Mouse (Mus musculus) macrophage (primary cell): ENCODE results near the gene Top2a. TPM values are rescaled to one million over a fixed set of nuclear protein-coding genes. Genes with fewer than 3 reads are reported as not detected.

ENCODE experiments used
- H3K27ac ChIP-seq: fragments of 350-480 bp; formaldehyde crosslinking; 2 replicates; pipeline ENCODE4 v1.9.0; 2021
- H3K36me3 ChIP-seq: fragments of 350-480 bp; formaldehyde crosslinking; 2 replicates; pipeline ENCODE4 v1.9.0; 2021; ENCODE audit errors: inconsistent target
- H3K4me3 ChIP-seq: fragments of 350-480 bp; formaldehyde crosslinking; 2 replicates; pipeline ENCODE4 v1.9.0; 2021; ENCODE audit errors: inconsistent target
- H3K79me2 ChIP-seq: fragments of 350-480 bp; formaldehyde crosslinking; 2 replicates; pipeline ENCODE4 v1.9.0; 2021; ENCODE audit errors: inconsistent target
- WGBS: methylation state at CpG from one replicate; pipeline ENCODE4 v1.1.7; 2026; ENCODE audit warnings: inconsistent platforms; ENCODE audit not compliant: missing documents; 5-methylcytosine and 5-hydroxymethylcytosine counted together
- polyA plus RNA-seq: library from polyadenylated mRNA; stranded (reverse); fragments of 250-400 nt; gene quantifications from 3 replicates; pipeline ENCODE4 v1.2.4, GENCODE M21; 2018; ENCODE audit warnings: inconsistent platforms

Gene Top2a
- polyA plus RNA-seq, 1 experiment from 2014 or later, result 27.0 TPM

DNA sequence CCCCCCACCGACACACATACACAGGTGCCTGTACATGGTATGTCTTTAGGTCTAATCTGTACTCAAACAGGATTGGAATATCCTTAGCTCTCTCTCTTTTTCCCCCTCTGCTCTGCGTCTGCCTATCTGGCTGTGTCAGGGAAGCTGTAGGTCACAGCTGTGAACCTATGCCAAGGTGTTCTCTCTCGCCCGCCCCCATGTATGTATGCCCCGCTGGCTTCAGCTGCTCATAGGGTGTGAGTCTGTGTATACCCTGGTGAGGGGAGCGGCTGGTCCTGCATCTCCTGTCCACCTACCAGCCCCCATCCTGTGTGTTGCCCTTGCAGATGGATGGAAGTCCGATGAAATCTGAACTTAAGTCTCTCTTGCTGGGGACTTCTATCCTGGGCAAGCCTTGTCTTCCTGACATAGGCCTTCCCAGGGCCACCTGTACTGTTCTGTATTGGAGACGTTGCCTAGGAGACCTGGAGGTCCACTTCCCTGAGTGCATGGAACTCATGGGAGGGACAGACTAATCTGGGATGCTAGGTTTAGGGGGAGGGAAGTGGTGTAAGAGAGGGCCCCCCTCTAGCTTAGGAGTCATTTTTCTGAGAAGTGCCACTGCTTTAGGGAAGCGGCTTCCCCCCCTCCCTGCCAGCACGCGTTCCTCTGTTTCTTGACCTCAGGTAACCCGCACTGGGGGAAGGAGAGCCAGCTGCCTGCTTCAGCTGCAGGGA, 74.6 kb downstream of the Top2a start:
- Histone ChIP-seq H3K27ac (peak overlapping the region; percentile 82; the same call in 1 of the 2 replicates), H3K36me3 (peaks cover 6% of the 10 kb centered on the region; the same call in 1 of the 2 replicates), H3K79me2 (peaks cover 91% of the 10 kb centered on the region), H3K4me3 (no peak overlapping the region)
- WGBS, result 56% methylated on average over 12 of the region's 12 CpGs

DNA sequence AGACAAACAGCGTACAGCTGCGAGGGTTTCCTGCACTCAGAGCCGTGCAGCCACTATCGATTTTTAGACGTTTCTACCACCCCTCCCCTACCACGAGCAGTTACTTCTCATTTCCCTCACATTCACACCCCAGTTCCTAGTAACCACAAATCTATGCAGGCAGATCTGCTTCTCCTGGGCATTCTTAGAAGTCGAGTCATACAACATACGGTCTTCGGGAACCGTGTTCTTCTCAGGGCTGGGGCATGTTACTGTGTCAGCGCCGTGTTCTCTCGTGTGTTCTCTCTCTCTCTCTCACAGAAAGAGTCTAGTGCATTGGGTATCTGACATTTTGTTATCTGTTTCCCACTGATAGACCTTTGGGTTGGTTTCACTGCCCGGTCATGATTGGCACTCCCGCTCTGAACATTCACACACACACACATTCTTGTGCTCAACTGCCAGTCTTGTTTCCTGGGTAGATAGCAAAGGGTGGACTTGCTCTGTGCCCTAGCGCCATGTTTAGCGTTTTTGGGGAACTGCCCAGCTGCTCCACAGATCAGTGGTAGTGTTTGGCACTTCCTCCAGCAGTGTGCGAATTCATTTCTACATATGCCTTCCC, 75.9 kb downstream of the Top2a start:
- Histone ChIP-seq H3K36me3 (peaks cover 6% of the 10 kb centered on the region; the same call in 1 of the 2 replicates), H3K4me3 (no peak overlapping the region), H3K27ac (peak overlapping the region; percentile 82), H3K79me2 (peaks cover 91% of the 10 kb centered on the region)
- 3% methylated on average over 17 of the region's 18 CpGs for WGBS

DNA sequence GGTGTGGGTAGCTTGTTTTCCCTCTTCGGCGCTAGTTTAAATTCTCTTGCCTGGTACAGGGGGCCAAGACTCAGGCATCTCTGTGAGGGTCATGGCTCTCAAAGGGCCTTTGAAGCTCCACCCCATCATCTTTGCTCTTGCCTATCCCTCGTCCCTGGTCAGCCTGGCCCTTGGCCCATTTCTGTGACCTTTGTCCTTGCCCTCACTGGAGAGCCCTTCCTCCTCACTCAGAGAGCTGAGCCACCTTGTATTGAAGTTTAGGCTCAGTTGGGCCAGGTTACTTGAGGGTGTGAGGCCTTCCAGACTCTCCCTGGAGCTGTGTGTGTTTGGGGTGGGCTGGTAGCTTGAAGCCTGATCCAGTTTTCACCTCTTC, 78.4 kb downstream of the Top2a start:
- H3K79me2 ChIP-seq, result peaks cover 85% of the 10 kb centered on the region
- 67% methylated on average over 3 of the region's 3 CpGs for WGBS
- peaks cover 5% of the 10 kb centered on the region; the same call in 1 of the 2 replicates for H3K36me3 ChIP-seq
- no peak overlapping the region for H3K27ac ChIP-seq
- no peak overlapping the region for H3K4me3 ChIP-seq

DNA sequence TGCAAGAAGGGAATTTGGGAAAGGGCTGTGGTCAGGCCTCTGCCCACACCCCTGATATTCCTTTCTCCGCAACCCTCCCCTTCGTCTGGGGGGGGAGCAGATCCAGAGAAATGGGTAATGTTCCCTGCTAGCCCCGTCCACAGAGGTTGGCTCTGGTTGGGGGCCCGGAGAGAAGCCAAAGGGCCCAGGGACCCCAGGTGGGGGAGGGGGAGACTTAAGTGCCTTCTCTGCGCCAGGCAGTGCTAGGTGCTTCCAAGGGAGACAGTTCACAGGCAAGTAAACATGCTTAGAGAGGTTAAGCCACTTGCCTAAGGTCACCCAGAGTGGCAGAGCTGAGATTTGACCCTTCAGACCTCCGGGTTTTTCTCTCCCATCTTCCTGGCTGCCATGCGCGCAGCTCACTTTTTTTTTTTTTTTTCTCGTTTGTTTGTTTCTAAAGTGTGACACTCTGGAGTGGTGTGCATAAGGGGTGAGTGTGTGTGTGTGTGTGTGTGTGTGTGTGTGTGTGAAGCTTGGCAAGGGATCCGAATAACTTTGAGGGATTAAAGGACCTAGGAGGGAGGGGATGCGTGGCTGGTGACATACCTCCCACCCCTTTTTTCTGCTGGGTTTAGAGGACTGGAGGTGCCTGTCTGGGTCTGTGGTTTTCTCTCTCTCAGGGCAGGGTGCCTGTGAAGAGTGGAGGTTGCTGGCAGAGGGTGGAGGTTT, 78.9 kb downstream of the Top2a start:
- no peaks in the 10 kb centered on the region for H3K36me3 ChIP-seq

DNA sequence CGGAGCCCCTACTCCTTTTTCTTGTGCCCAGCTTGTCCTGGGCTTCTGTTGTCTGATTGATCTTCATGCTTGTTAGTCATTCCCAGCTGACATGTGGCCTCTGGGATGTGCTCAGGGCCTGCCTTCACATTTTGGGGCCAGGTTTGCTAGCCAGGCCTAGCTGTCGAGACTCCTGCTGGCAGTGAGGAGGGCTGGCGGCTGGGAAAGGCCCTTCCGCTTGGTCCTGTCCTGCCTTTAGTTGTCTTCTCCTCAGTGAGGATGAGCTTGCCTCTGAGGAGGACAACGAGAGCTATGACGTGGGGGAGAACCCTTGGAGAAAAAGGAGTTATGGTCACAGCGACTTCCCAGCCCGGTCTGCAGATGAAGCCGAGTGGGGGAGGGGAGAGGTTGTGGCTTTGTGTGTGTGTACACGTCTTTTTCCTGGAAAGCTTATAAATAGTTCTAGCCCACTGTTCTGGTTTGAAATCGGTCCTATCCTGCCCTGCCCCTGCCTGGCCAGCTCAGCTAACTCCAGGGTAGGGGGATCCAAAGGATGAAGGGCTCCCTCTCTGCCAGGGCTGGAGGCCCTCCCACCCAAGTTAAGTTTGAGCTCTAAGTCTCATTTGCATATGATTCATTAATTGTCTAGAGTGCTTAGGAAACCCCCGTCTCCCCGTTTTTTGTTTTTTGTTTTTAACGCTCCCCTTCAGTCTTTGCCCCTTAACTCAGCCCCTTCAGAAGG, 80.1 kb downstream of the Top2a start:
- Histone ChIP-seq H3K27ac (peak overlapping the region; percentile 97), H3K79me2 (peaks cover 85% of the 10 kb centered on the region), H3K36me3 (no peaks in the 10 kb centered on the region), H3K4me3 (no peak overlapping the region)
- 22% methylated on average over 14 of the region's 14 CpGs for WGBS

More for the DNA sequence above, 78.9 kb downstream of the Top2a start:
- 61% methylated on average over 8 of the region's 11 CpGs for WGBS
- Histone ChIP-seq H3K79me2 (peaks cover 85% of the 10 kb centered on the region), H3K27ac (peak overlapping the region; percentile 97), H3K4me3 (no peak overlapping the region)

Other genes with a start within 250 kb of the Top2a start
- gene Nr1d1, start 248.9 kb downstream of the Top2a start, polyA plus RNA-seq, result 3.0 to 7.6 TPM (median 4.9 TPM) in 3 replicates
- gene Msl1, start 228.7 kb downstream of the Top2a start, polyA plus RNA-seq, result 40.0 to 80.9 TPM (median 44.0 TPM) in 3 replicates
- gene Casc3, start 219.3 kb downstream of the Top2a start, polyA plus RNA-seq, result 21.2 to 29.9 TPM (median 22.1 TPM) in 3 replicates
- gene Rapgefl1, start 187.4 kb downstream of the Top2a start, polyA plus RNA-seq, result 0.23 to 0.34 TPM (median 0.31 TPM) in 3 replicates
- gene Wipf2, start 160.6 kb downstream of the Top2a start, polyA plus RNA-seq, result 11.1 to 18.1 TPM (median 11.5 TPM) in 3 replicates
- 0.70 to 13.4 TPM (median 2.2 TPM) in 3 replicates for gene Cdc6, start 116.4 kb downstream of the Top2a start, polyA plus RNA-seq
- gene Rara, start 96.4 kb downstream of the Top2a start, polyA plus RNA-seq, result 13.3 to 17.5 TPM (median 13.4 TPM) in 3 replicates
- not detected in 3 replicates for gene Gjd3, start 41.2 kb downstream of the Top2a start, polyA plus RNA-seq
- 50.8 to 246 TPM (median 226 TPM) in 3 replicates for gene Igfbp4, start 17.1 kb upstream of the Top2a start, polyA plus RNA-seq
- gene Tns4, start 65.1 kb upstream of the Top2a start, polyA plus RNA-seq, result 0.88 to 2.5 TPM (median 0.97 TPM) in 3 replicates
- 0.98 to 2.3 TPM (median 1.1 TPM) in 3 replicates for gene Ccr7, start 130.9 kb upstream of the Top2a start, polyA plus RNA-seq
- 54.8 to 118 TPM (median 76.8 TPM) in 3 replicates for gene Smarce1, start 206.8 kb upstream of the Top2a start, polyA plus RNA-seq
- not detected in 3 replicates for gene Krt222, start 219.9 kb upstream of the Top2a start, polyA plus RNA-seq